Mouse (Mus musculus) layer of hippocampus, postnatal 36 days (tissue): ENCODE data around the gene Prima1. TPM values are rescaled to one million over a fixed set of nuclear protein-coding genes. Genes with fewer than 3 reads are reported as not detected.

ENCODE experiments used
- DNase-seq, 2 experiments: peaks; one replicate each; pipeline ENCODE4 v3.0.0; 2022
- total RNA-seq, 2 experiments: library from RNA; stranded (reverse); gene quantifications; 2 replicates each; pipeline ENCODE4 v1.2.3; 2021

Gene Prima1
- total RNA-seq, 2 experiments from 2014 or later = 3.9 to 4.0 TPM

- no peak for DNase-seq
Observed at GRCm38 (mm10) chr12:103150247-103150646, 91.7 kb downstream of the Prima1 start.

Other genes with a start within 250 kb of the Prima1 start
- 1 to 10 TPM; 1.5 to 1.6 TPM for gene Fam181a, start 68.8 kb upstream of the Prima1 start, total RNA-seq
- gene Asb2, start 113.9 kb upstream of the Prima1 start, total RNA-seq = 1 to 10 TPM; 1.6 to 1.7 TPM
- 10 to 100 TPM; 49.7 to 53.9 TPM for gene Otub2, start 146.5 kb upstream of the Prima1 start, total RNA-seq
- gene 9330161L09Rik, start 165.7 kb upstream of the Prima1 start, total RNA-seq = 1 to 10 TPM; 2.5 to 3.3 TPM
- gene Ddx24, start 183.7 kb upstream of the Prima1 start, total RNA-seq = 100 to 1,000 TPM; 213 to 224 TPM
- 10 to 100 TPM; 90.9 to 99.0 TPM for gene Ifi27, start 192.1 kb upstream of the Prima1 start, total RNA-seq
- 1 to 10 TPM; 1.2 to 1.3 TPM for gene Ifi27l2a, start 201.5 kb upstream of the Prima1 start, total RNA-seq
- not detected for gene Ifi27l2b, start 215.1 kb upstream of the Prima1 start, total RNA-seq